Mouse (Mus musculus) neural tube, embryonic 10.5 days (tissue): ENCODE data around the gene Cep55.

Experiments used
- DNase-seq: peaks from one replicate; pipeline ENCODE4 v3.0.0-alpha.2; 2017; ENCODE audit warnings: low spot score; ENCODE audit errors: extremely low spot score

Gene Cep55

DNA sequence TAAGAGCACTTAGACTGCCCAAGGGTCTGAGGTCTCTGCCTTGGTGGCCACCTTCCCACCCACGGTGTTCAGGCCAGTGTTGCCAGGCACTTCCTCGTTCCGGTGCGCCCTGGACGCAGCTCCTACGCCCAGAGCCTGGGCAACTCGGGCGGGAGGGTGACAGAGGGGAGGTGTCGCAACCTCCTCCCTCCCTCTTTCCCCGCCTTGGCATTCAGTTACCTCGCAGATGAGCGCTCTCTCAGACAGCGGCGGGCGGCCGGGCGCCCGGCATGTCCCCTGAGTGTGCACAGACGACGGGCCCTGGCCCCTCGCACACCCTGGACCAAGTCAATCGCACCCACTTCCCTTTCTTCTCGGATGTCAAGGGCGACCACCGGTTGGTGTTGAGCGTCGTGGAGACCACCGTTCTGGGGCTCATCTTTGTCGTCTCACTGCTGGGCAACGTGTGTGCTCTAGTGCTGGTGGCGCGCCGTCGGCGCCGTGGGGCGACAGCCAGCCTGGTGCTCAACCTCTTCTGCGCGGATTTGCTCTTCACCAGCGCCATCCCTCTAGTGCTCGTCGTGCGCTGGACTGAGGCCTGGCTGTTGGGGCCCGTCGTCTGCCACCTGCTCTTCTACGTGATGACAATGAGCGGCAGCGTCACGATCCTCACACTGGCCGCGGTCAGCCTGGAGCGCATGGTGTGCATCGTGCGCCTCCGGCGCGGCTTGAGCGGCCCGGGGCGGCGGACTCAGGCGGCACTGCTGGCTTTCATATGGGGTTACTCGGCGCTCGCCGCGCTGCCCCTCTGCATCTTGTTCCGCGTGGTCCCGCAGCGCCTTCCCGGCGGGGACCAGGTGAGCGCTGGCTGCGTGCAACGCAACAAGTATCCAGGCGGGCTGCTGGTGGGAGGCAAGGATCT is 42.3 kb downstream of the Cep55 start, which contains the start of gene Ffar4:
Ffar4 (plus strand) TSS at position 214 of the 901 bp plus-strand sequence.
- DNase-seq: peak; percentile 39

DNA sequence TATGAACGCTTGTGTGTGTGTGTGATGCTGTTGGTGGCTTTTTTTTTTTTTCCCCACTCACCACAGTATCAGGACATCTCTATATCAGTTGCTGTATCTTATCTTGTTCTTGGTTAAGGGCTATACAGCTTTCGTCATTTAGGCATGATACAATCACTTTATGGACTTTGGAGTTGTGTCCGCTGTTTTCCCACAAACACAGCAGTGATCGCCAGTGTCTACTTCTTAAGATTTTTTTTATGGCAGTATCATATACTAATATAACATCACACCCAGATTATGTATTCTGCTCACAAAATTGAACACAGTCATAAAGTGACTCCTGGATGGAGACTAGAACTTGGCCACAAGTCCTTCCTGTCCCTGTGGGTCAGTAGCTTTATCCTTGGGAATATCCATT is 53.1 kb downstream of the Cep55 start:
- DNase-seq: no peak

DNA sequence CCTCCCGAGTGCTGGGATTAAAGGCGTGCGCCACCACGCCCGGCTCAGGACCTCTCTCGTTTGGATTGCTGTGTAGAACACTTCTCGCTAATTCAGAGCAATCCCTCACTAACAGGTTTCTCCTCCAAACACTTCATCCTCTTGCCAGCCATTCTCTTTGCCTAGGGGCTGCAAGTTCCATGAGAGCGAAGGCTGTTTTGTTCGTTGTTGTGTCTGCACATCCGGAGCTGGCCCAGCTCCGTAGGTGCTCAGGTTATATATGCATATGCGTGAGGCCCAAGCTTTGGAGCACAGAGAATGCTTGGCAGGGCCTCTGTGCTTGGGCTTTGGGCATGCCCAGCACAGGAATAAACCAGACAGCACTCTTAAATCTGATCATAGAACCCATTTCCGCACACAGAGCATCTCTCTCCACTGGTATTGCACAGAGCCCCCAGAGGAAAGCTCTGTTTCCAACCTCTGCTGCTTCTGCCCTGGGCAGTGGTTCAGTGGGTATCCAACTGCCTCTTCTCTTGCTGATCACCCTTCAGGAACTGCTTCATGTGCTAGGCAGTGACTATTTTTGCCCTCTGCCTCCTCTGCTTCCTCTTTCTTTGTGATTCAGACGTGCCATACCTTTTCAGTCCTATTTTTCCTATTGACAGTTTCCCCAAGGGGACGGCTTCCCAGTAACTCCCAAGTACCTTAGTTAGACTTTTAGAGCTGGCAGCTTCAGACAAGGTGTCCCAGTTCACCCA is 54.9 kb downstream of the Cep55 start:
- DNase-seq: no peak

DNA sequence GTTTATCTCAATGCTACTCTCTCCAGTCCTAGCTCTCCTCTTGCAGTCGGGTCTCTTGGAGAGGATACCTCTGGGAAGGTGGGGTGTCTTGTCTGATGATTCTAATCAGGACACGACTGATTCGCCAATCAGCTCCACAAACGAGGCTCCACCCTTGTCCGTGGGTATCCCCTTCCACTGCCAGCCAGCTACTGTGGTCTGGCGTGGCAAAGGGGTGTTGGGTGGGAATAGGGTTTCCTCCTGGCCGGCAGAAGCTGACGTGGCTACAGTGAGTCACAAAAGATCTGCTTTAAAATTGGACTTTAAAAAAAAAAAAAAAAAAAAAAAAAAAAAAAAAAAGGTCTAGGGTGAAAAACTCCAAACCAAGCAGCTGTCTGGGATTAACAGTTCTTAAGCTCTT is 56.2 kb downstream of the Cep55 start:
- no peak for DNase-seq

DNA sequence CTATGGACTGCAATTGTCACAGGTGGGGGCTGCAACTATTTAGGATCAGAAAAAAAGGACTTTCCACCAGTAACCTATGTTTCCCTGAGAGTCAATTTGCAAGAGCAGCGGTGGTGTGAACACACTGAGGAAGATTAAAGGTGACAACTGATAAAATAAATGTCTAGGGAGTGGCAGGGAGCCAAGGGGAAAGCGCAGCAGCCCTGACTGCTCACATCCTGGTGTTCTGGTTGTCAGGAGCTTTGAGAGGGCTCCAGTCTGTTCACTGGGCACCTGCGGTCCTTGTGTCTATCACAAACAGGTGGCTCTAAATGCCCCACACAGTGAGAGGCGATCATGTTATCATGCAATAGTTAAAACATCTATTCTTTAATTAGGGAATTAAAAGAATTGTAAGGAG is 57.8 kb downstream of the Cep55 start:
- no peak for DNase-seq

DNA sequence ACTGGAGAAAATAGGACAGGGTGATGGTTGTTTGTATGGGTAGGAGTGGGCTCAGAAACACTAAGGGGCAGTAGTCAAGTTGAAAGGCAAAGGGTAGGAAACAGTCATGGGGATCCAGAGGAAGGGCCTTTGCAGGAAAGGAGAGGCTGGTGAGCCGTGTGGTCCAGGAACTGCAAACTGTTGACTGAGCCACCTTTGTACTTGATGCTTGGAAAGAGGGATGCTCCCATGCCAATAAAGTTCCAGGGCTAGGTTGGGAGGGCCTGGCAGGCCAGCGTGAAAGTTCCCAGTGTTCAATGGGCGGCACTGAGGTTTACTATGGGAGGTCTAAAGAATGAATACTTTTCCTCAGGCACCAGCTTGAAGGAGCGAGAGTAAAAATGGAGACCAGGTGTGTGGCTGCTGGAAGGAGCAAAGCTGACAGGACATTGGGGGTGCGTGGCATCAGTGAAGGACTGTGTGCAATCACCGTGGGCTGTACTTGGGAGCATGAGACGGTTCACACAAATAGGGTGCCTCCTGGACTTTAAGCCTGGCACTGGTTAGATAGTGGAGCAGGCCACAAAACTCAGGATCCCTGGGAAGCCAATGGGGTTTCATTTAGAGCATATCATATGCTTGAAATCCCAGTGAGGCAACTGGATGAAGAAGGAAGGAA is 60.2 kb downstream of the Cep55 start:
- DNase-seq: no peak

DNA sequence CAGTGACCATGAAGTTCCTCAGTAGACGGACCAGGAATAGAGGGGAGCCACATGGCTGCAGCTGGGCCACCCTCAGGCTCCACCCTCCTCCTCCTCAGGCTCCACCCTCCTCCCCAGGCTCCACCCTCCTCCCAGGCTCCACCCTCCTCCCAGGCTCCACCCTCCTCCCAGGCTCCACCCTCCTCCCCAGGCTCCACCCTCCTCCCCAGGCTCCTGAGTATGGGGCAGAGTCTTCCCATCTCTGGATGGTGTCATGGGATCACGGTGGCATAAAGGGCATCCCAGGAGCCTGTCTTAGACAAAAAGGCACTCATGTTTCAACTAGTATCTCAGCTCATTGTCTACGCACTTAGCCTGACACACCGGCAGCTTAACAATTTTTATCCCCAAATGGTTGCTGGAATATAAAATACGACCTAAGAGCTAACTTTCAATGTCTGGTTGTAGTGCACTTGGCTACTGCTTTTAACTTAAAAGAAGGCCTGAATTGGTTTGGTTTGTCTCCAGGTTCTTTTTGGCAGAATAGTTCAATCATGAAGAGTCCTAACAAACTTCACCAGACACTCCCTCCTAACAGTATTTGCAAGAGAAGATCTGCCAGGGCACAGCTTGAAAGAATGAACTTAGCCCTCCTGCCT is 65.4 kb downstream of the Cep55 start:
- DNase-seq: no peak

DNA sequence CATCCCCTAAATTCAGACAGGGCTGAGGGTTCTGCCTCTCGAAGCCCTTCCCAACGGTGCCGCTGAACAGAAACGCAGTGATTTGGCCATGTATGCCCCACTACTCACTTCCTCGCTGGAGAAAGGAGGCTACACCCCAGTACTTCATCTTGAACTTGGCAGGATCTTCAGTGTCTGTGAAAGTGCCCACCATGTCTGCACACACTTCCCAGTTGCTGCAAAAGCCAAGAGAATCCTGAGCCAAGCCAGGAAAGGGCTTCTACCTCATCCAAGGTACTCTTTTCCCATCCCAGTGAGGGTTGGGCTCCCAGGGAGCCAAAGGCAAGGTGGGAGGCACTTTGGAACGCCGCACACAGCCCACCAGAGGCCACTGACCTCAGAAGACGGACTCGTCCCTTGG is 69.1 kb downstream of the Cep55 start:
- DNase-seq: no peak
